In genomic region chr13:64098992-64099391, GRCm38 (mm10) we compare ENCODE assay signal across 9 mouse cellular contexts. TPM values are rescaled to one million over a fixed set of nuclear protein-coding genes. Genes with fewer than 3 reads are reported as not detected.
DNase-seq lines count a peak whose midpoint lies in the region; ATAC-seq and TF ChIP-seq lines count a peak whose summit lies in the region.
"Had no signal": no experiment of that assay in that cellular context is flagged by ENCODE, and none has a peak within 500 bp of the region (broad histone marks: within the 10 kb centered on the region; RNA-seq: fewer than 3 reads in every experiment).

No protein-coding gene starts in this region.

- peak; percentile 10 to 12 for DNase-seq in cerebellum, adult 18-20 months
- DNase-seq in cerebellum, adult 11-12 months: no peak
- peak; percentile 39 to 43 for DNase-seq in layer of hippocampus, postnatal 10 days (ENCODE audit: low spot score in 2 of 2)
- no peak for DNase-seq in layer of hippocampus, adult 9-10 months (ENCODE audit: low spot score)
- DNase-seq in NIH3T3 (ENCODE audit: low read depth) (peak; percentile 49), adipocyte (ENCODE audit: low spot score) (no peak)
- no peak for DNase-seq in liver, embryonic 14.5 days (ENCODE audit: low read depth in 3 of 3, low spot score in 3 of 3)

- no peak overlapping the region for H3K4me2 ChIP-seq in liver, embryonic 14.5 days (ENCODE audit: low read depth)
- H3K4me2 ChIP-seq in forebrain, embryonic 12.5 days: no peak overlapping the region
- H3K4me2 ChIP-seq: heart, embryonic 15.5 days had no signal

- TF ChIP-seq CTCF in liver, embryonic 14.5 days (IDR thresholded peaks at IDR 0.05; ENCODE audit: low read depth): peak; percentile 67

- H3K27me3 ChIP-seq in liver, embryonic 14.5 days (ENCODE audit: control insufficient read depth, insufficient read depth, low read length): no peaks in the 10 kb centered on the region
- peaks cover 4% of the 10 kb centered on the region for H3K27me3 ChIP-seq in forebrain, embryonic 12.5 days
- H3K27me3 ChIP-seq: heart, embryonic 15.5 days had no signal

- no peak overlapping the region for H3K4me3 ChIP-seq in liver, embryonic 14.5 days (ENCODE audit: insufficient read depth in 1 of 2, low read depth in 2 of 2, low read length in 2 of 2)
- H3K4me3 ChIP-seq in forebrain, embryonic 12.5 days (replicated peaks): no peak overlapping the region
- H3K4me3 ChIP-seq: heart, embryonic 15.5 days had no signal

- ATAC-seq in liver, embryonic 14.5 days (ENCODE audit: insufficient read depth): no peak
- no peak for ATAC-seq in forebrain, embryonic 12.5 days (ENCODE audit: low FRiP score)

- WGBS in liver, embryonic 14.5 days (ENCODE audit: insufficient replicate concordance): 60% methylated on average over 9 of the region's 9 CpGs
- 76% methylated on average over 9 of the region's 9 CpGs for WGBS in forebrain, embryonic 12.5 days

- no peak overlapping the region for H3K9ac ChIP-seq in liver, embryonic 14.5 days (replicated peaks)
- no peak overlapping the region for H3K9ac ChIP-seq in forebrain, embryonic 12.5 days
- H3K9ac ChIP-seq: heart, embryonic 15.5 days had no signal

- no peaks in the 10 kb centered on the region for H3K36me3 ChIP-seq in liver, embryonic 14.5 days (replicated peaks; ENCODE audit: control insufficient read depth, insufficient read depth, low read depth)
- H3K36me3 ChIP-seq in forebrain, embryonic 12.5 days (replicated peaks): no peaks in the 10 kb centered on the region
- H3K36me3 ChIP-seq: heart, embryonic 15.5 days had no signal

- no peak overlapping the region for H3K27ac ChIP-seq in liver, embryonic 14.5 days
- H3K27ac ChIP-seq in forebrain, embryonic 12.5 days: no peak overlapping the region
- H3K27ac ChIP-seq: heart, embryonic 15.5 days had no signal

- H3K9me3 ChIP-seq in liver, embryonic 14.5 days (ENCODE audit: control insufficient read depth, low read length): no peaks in the 10 kb centered on the region
- no peaks in the 10 kb centered on the region for H3K9me3 ChIP-seq in forebrain, embryonic 12.5 days
- H3K9me3 ChIP-seq: heart, embryonic 15.5 days had no signal

- no peaks in the 10 kb centered on the region for H3K4me1 ChIP-seq in liver, embryonic 14.5 days (replicated peaks; ENCODE audit: control insufficient read depth in 2 of 2, insufficient read depth in 2 of 2, low read length in 1 of 2)
- H3K4me1 ChIP-seq in forebrain, embryonic 12.5 days: no peaks in the 10 kb centered on the region
- H3K4me1 ChIP-seq: heart, embryonic 15.5 days had no signal

- TF ChIP-seq EP300 in liver, embryonic 14.5 days (IDR thresholded peaks at IDR 0.05; ENCODE audit: low read depth): no peak

RNA-seq across cellular contexts. Expression of gene Hsd17b3, which starts 10.0 kb away (rescaled TPM):
- not detected for total RNA-seq in layer of hippocampus, postnatal 10 days (2021)
- not detected in 2 replicates for polyA plus RNA-seq in liver, embryonic 14.5 days (2012; rRNA removed)
- not detected in 2 replicates for polyA plus RNA-seq in liver, embryonic 14.5 days (2014; fragmentation: Nextera tagmentation; extraction: Ambion mirVana)
- polyA plus RNA-seq in forebrain, embryonic 12.5 days (2016; fragmentation: Nextera tagmentation; extraction: Ambion mirVana): not detected in 2 replicates
- polyA plus RNA-seq: heart, embryonic 15.5 days had no signal

RNA-seq across cellular contexts. Expression of gene Slc35d2, which starts 30.2 kb away (rescaled TPM):
- 1 to 10 TPM in 1 of 2 experiments, under 1 TPM in 1; 0.62 to 1.6 TPM for total RNA-seq in layer of hippocampus, postnatal 10 days (2021)
- polyA plus RNA-seq in liver, embryonic 14.5 days (2012; rRNA removed): 3.3 and 3.7 TPM in 2 replicates
- polyA plus RNA-seq in liver, embryonic 14.5 days (2014; fragmentation: Nextera tagmentation; extraction: Ambion mirVana): 6.7 and 7.2 TPM in 2 replicates
- polyA plus RNA-seq in forebrain, embryonic 12.5 days (2016; fragmentation: Nextera tagmentation; extraction: Ambion mirVana): 1.3 and 1.9 TPM in 2 replicates

RNA-seq across cellular contexts. Expression of gene Zfp367, which starts 54.0 kb away (rescaled TPM):
- 1 to 10 TPM; 7.7 to 9.5 TPM for total RNA-seq in layer of hippocampus, postnatal 10 days (2021)
- 11.7 and 15.2 TPM in 2 replicates for polyA plus RNA-seq in liver, embryonic 14.5 days (2012; rRNA removed)
- polyA plus RNA-seq in liver, embryonic 14.5 days (2014; fragmentation: Nextera tagmentation; extraction: Ambion mirVana): 23.5 and 26.5 TPM in 2 replicates
- 27.9 and 29.3 TPM in 2 replicates for polyA plus RNA-seq in forebrain, embryonic 12.5 days (2016; fragmentation: Nextera tagmentation; extraction: Ambion mirVana)

Comparison
In these comparisons a context has a peak if more than half of its experiments do, and no peak if none do; other contexts are left out.
1. DNase-seq: peak in cerebellum, adult 18-20 months (2 of 2), layer of hippocampus, postnatal 10 days (2 of 2) and NIH3T3 (single experiment); none in cerebellum, adult 11-12 months (single experiment), layer of hippocampus, adult 9-10 months (single experiment), liver, embryonic 14.5 days (0 of 3) and adipocyte (single experiment).